Mouse (Mus musculus) intestine, embryonic 14.5 days (tissue): ENCODE data around the gene Ptprs. TPM values are rescaled to one million over a fixed set of nuclear protein-coding genes. Genes with fewer than 3 reads are reported as not detected.

Experiments used
- ATAC-seq: fragments of 200-750 bp; cut with Nextera tagmentation; replicated peaks from 2 replicates; pipeline ENCODE4 v1.8.0; 2017; ENCODE audit warnings: low read depth, moderate number of reproducible peaks, moderate TSS enrichment, moderate library complexity; ENCODE audit not compliant: low FRiP score, low TSS enrichment
- DNase-seq: peaks from one replicate; pipeline ENCODE4 v3.0.0-alpha.2; 2018; ENCODE audit warnings: low spot score
- H3K27ac ChIP-seq: fragments of 300-500 bp; sonication (generic); 2 replicates; pipeline ENCODE4 v1.5.1; 2014; ENCODE audit warnings: low read depth, mild to moderate bottlenecking, control low read depth
- H3K27me3 ChIP-seq: fragments of 300-500 bp; sonication (generic); replicated peaks from 2 replicates; pipeline ENCODE4 v1.6.1; 2014; ENCODE audit warnings: low read length, control low read depth; ENCODE audit not compliant: control insufficient read depth, insufficient read depth
- H3K36me3 ChIP-seq: fragments of 300-500 bp; sonication (generic); 2 replicates; pipeline ENCODE4 v1.6.1; 2014; ENCODE audit warnings: low read length, control low read depth; ENCODE audit not compliant: control insufficient read depth, insufficient read depth
- H3K4me1 ChIP-seq: fragments of 300-500 bp; sonication (generic); replicated peaks from 2 replicates; pipeline ENCODE4 v1.6.1; 2014; ENCODE audit warnings: low read length, control low read depth, mixed read lengths; ENCODE audit not compliant: control insufficient read depth, insufficient read depth
- H3K4me2 ChIP-seq: fragments of 300-500 bp; sonication (generic); 2 replicates; pipeline ENCODE4 v1.6.1; 2014; ENCODE audit warnings: low read length
- H3K4me3 ChIP-seq: fragments of 300-500 bp; sonication (generic); 2 replicates; pipeline ENCODE4 v1.5.1; 2014; ENCODE audit warnings: low read depth, low read length, control low read depth, mixed read lengths
- H3K9ac ChIP-seq: fragments of 300-500 bp; sonication (generic); 2 replicates; pipeline ENCODE4 v1.6.1; 2014; ENCODE audit warnings: mild to moderate bottlenecking, low read length
- H3K9me3 ChIP-seq: fragments of 300-500 bp; sonication (generic); 2 replicates; pipeline ENCODE4 v1.6.1; 2016; ENCODE audit warnings: low read length, control low read depth; ENCODE audit not compliant: control insufficient read depth
- WGBS: fragments of 180-500 bp; shearing (Covaris S2); extraction: QIAGEN DNeasy Blood & Tissue Kit; methylation state at CpG from one replicate; pipeline ENCODE4 v1.1.7; 2014; 5-methylcytosine and 5-hydroxymethylcytosine counted together
- polyA plus RNA-seq: library from polyadenylated mRNA; unstranded; fragments of >200 nt; fragmentation: Nextera tagmentation; extraction: Ambion mirVana; gene quantifications from 2 replicates; pipeline ENCODE4 v1.2.1, GENCODE M21; 2014

Gene Ptprs
- polyA plus RNA-seq, 1 experiment from 2014 or later = 99.6 TPM

DNA sequence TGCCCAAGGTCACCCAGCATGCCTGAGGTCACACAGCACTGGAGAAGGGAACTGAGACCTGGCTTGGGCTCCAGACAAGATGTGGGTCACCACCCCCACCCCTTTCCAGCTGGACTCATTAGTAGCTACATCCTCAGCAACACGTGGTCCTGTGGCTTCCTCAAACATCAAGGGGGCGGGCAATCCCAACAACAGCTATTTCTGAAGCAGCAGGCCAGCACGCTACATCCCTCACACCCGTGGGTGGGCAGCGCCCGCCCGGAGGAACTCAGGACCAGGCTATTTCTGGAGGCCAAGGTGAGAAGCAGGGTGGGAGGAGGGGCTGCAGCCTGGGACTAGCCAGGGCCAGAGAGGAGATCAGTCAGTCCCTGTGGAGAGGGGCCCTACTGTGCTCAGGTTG, 7.4 kb downstream of the Ptprs start:
- no peaks in the 10 kb centered on the region for H3K36me3 ChIP-seq
- ATAC-seq (no peak), DNase-seq (no peak)
- H3K9ac ChIP-seq = no peak overlapping the region
- H3K9me3 ChIP-seq = no peaks in the 10 kb centered on the region
- no peak overlapping the region for H3K4me2 ChIP-seq
- H3K27me3 ChIP-seq = peaks cover 17% of the 10 kb centered on the region
- H3K27ac ChIP-seq = peak overlapping the region; percentile 78; the same call in 1 of the 2 replicates
- no peak overlapping the region for H3K4me3 ChIP-seq
- WGBS = 57% methylated on average over 7 of the region's 7 CpGs
- peaks cover 64% of the 10 kb centered on the region for H3K4me1 ChIP-seq

DNA sequence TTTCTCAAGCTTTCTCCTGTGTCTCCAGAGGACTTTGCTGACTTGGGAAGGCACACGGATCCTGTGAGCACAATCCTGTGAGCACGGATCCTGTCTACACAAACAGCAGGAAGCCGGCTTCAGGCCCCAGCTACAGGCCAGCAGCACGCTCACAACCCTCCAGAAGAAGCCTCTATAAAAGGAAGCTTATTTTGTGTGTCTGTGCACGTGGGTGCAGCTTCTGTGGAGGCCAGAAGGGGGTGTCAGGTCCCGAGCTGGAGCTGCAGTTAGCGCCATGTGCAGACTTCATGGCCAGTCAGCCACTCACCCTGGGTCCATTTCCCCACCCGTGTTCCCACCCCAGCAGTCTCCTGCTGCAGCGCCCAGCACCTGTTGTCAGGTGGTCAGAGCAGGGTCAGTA, 7.9 kb downstream of the Ptprs start:
- no peak overlapping the region for H3K9ac ChIP-seq
- WGBS = 90% methylated on average over 9 of the region's 9 CpGs
- ATAC-seq = no peak
- no peaks in the 10 kb centered on the region for H3K36me3 ChIP-seq
- H3K4me1 ChIP-seq = peaks cover 64% of the 10 kb centered on the region
- no peaks in the 10 kb centered on the region for H3K9me3 ChIP-seq
- H3K27ac ChIP-seq = peak overlapping the region; percentile 78; the same call in 1 of the 2 replicates
- DNase-seq = no peak
- peaks cover 12% of the 10 kb centered on the region for H3K27me3 ChIP-seq
- no peak overlapping the region for H3K4me3 ChIP-seq
- H3K4me2 ChIP-seq = no peak overlapping the region

DNA sequence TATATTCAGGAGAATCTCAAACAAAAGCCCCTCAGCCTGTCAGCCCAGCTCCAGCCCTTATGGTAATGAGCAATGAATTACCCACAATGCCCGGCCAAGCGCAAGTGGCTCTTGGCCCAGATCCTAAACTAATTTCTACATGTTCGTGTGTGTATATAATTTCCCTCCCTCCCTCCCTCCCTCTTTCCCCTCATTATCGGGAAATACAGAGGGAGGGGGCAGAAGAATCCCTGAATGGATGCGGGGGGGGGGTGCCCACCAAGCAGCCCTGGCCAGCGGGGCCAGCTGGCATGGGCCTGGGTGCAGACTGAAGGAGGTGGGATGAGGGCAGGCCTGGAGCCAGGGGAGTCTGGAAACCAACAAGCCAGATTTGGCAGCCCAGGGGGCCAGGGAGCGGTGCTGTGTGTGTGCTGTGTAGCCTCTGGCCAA, 8.8 kb downstream of the Ptprs start:
- 0 out of 2 replicates have a peak overlapping the region, but pooled peaks have one; percentile 22 for H3K9ac ChIP-seq
- peaks cover 3% of the 10 kb centered on the region for H3K27me3 ChIP-seq
- peak overlapping the region; percentile 32 for H3K4me2 ChIP-seq
- ATAC-seq = no peak
- no peaks in the 10 kb centered on the region for H3K9me3 ChIP-seq
- WGBS = 24% methylated on average over 6 of the region's 7 CpGs
- peak overlapping the region; percentile 78 for H3K27ac ChIP-seq
- DNase-seq = peak; percentile 87
- H3K36me3 ChIP-seq = no peaks in the 10 kb centered on the region
- H3K4me1 ChIP-seq = peaks cover 62% of the 10 kb centered on the region
- H3K4me3 ChIP-seq = no peak overlapping the region

DNA sequence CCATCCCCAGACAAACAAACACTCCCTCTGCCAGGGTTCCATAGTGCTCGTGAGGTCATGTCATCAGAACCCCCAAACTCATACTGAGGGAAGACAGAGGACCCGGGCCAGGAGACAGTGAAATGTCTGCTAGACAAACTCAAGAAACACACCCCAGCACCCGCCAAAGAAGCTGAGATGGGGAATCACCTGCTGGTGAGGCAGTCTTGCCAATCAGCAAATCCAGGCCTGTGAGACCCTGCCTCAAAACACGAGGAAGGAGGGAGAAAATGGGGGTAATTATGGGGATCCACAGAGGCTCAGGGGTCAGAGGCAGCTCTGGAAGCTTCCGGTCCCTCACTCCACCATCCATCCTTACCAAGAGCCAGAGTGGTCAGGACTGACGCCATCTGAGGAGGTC, 9.5 kb downstream of the Ptprs start:
- 67% methylated on average over 6 of the region's 6 CpGs for WGBS
- Histone ChIP-seq H3K9me3 (no peaks in the 10 kb centered on the region), H3K27me3 (no peaks in the 10 kb centered on the region), H3K4me3 (no peak overlapping the region), H3K4me2 (no peak overlapping the region), H3K36me3 (no peaks in the 10 kb centered on the region), H3K27ac (no peak overlapping the region; the same call in 1 of the 2 replicates), H3K4me1 (peaks cover 54% of the 10 kb centered on the region), H3K9ac (no peak overlapping the region)
- DNase-seq = no peak
- no peak for ATAC-seq

DNA sequence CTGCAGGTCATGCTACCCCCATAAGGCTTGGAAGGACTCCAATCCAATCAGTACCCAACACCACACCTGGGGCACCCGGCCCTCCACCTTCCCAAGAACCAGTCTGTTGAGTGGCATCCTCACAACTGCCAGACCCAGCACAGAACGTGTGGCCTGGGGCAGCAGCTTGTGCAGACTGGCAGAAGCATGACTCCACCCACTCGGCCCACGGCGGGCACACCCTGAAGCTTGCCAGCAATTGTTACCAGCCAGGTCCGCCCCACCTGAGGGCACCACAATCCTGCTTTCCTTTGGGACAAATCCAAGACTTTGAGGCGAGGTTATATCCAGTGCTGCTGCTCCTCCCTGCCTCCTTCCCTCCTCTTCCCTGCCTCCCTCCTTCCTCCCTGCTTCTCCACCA, 11.5 kb downstream of the Ptprs start:
- Histone ChIP-seq H3K4me2 (no peak overlapping the region), H3K27me3 (no peaks in the 10 kb centered on the region), H3K4me3 (no peak overlapping the region), H3K36me3 (no peaks in the 10 kb centered on the region), H3K27ac (no peak overlapping the region), H3K4me1 (peaks cover 53% of the 10 kb centered on the region), H3K9me3 (no peaks in the 10 kb centered on the region), H3K9ac (no peak overlapping the region)
- WGBS = 87% methylated on average over 7 of the region's 7 CpGs
- ATAC-seq (no peak), DNase-seq (no peak)

DNA sequence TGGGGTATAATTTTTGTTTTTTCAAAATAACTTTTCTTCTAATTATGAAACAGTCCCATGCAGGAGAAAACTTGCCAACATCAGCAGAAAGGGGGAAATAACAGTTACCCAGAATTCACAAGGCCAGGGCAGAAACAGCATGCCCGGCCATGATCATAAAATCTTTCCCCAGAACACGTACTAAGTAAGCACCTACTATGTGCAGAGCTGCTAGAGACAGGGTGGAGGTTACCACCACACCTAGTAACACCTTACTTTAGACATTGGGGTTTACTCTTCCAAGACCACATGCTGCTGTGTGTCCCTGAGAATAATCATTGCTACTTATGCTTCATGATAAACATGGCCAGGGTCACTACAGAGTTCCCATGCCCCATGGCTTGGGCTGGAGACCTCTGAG, 11.9 kb downstream of the Ptprs start:
- peaks cover 52% of the 10 kb centered on the region for H3K4me1 ChIP-seq

DNA sequence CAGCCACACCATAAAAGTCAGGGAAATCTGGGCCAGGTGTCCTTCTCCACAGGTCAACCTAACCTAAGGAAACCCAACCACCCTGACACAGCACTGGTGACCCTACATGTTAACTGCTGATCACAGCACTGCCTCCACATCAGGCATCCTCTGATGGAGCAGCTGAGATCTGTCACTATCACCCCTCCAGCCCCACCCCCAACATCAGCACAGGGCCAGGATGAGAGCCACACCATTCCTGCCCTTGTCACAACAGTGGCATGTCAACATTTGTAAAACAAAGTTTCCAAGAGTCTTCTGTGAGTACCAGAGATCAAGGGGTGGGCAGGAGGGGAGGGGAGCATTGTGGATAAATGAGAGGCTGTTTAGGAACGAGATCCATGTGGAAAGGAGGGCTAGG, 12.8 kb downstream of the Ptprs start:
- no peaks in the 10 kb centered on the region for H3K36me3 ChIP-seq
- WGBS = 23% methylated on average over 1 of the region's 1 CpGs
- no peak overlapping the region for H3K4me3 ChIP-seq
- H3K4me2 ChIP-seq = peak overlapping the region; percentile 77
- H3K27ac ChIP-seq = peak overlapping the region; percentile 86
- no peak for DNase-seq
- no peaks in the 10 kb centered on the region for H3K27me3 ChIP-seq
- no peak overlapping the region for H3K9ac ChIP-seq
- no peak for ATAC-seq
- no peaks in the 10 kb centered on the region for H3K9me3 ChIP-seq
- peaks cover 49% of the 10 kb centered on the region for H3K4me1 ChIP-seq

More for the DNA sequence above, 11.9 kb downstream of the Ptprs start:
- Histone ChIP-seq H3K4me3 (no peak overlapping the region), H3K36me3 (no peaks in the 10 kb centered on the region), H3K9ac (no peak overlapping the region), H3K27ac (no peak overlapping the region), H3K9me3 (no peaks in the 10 kb centered on the region), H3K27me3 (no peaks in the 10 kb centered on the region), H3K4me2 (no peak overlapping the region)
- no peak for DNase-seq
- 91% methylated on average over 2 of the region's 2 CpGs for WGBS
- no peak for ATAC-seq

DNA sequence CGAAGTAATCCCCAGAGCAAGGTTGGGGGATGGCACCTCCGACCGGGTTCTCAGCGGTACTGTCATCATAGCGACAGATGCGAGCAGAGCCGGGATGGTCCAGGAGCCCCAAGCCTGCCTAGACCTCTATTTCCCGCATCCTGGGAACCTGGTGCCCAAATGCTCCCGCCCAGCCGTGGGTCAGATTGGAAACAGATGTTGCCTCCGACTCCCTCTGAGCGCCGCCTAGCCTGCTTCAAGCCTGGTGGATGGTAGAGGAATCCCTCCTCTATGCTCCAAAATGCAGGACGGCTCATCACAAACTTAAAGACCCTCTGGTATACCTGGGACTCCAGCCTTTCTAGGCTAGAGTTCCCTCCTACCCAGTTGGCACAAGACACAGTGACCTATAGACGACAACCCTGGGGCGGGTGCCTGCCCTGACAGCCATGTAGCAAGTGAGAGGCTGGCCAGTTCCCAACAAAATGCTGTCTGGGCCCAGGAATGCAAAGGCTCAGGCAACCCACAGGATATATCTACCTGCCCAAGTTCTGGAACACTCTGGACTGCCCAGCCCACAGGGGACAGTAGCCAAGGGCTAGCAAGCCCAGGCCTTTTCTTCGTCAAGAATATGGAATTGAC, 13.3 kb downstream of the Ptprs start:
- peaks cover 44% of the 10 kb centered on the region for H3K4me1 ChIP-seq
- DNase-seq (no peak), ATAC-seq (no peak; the same call in 1 of the 2 replicates)
- 0 out of 2 replicates have a peak, but pooled peaks cover 2% of the 10 kb centered on the region for H3K36me3 ChIP-seq
- H3K27me3 ChIP-seq = no peaks in the 10 kb centered on the region
- H3K4me3 ChIP-seq = peak overlapping the region; percentile 57
- peak overlapping the region; percentile 77 for H3K4me2 ChIP-seq
- no peaks in the 10 kb centered on the region for H3K9me3 ChIP-seq
- peak overlapping the region; percentile 22; the same call in 1 of the 2 replicates for H3K9ac ChIP-seq
- peak overlapping the region; percentile 86 for H3K27ac ChIP-seq
- 2% methylated on average over 17 of the region's 17 CpGs for WGBS
